Mouse (Mus musculus) lung, adult 2 months (tissue): Measurements from ENCODE around the gene Clcn3. TPM values are rescaled to one million over a fixed set of nuclear protein-coding genes. Genes with fewer than 3 reads are reported as not detected.

Source experiments
- DNase-seq: peaks from one replicate; pipeline ENCODE4 v3.0.0; 2022
- H3K4me1 ChIP-seq: fragments of 200-500 bp; 2 replicates; pipeline ENCODE4 v1.6.1; 2011; ENCODE audit warnings: low read length; ENCODE audit not compliant: control insufficient read depth, insufficient read depth
- H3K4me3 ChIP-seq: fragments of 200-500 bp; replicated peaks from 2 replicates; pipeline ENCODE3; 2011; ENCODE audit warnings: low read depth, mild to moderate bottlenecking, control low read depth, low read length; ENCODE audit errors: extremely low read depth
- CTCF ChIP-seq: fragments of 200-500 bp; IDR thresholded peaks from 2 replicates; pipeline ENCODE4 v1.5.1; 2011; ENCODE audit warnings: mild to moderate bottlenecking, low read length, control low read depth; ENCODE audit not compliant: insufficient read depth
- POLR2A ChIP-seq: fragments of 200-500 bp; IDR thresholded peaks from 2 replicates; pipeline ENCODE4 v1.6.1; 2011; ENCODE audit warnings: low read depth, mild to moderate bottlenecking, control low read depth, low read length, borderline replicate concordance; ENCODE audit errors: extremely low read depth
- WGBS: fragments of 180-500 bp; shearing (Covaris S2); methylation state at CpG from one replicate; pipeline ENCODE4 v1.1.7; 2018; 5-methylcytosine and 5-hydroxymethylcytosine counted together
- polyA plus RNA-seq: library from polyadenylated mRNA; depleted of rRNA; stranded (reverse); fragments of >200 nt; gene quantifications from 2 replicates; pipeline ENCODE4 v1.2.3, GENCODE M21; 2012

Clcn3 gene
- polyA plus RNA-seq, 1 experiment, result 13.7 TPM

DNA sequence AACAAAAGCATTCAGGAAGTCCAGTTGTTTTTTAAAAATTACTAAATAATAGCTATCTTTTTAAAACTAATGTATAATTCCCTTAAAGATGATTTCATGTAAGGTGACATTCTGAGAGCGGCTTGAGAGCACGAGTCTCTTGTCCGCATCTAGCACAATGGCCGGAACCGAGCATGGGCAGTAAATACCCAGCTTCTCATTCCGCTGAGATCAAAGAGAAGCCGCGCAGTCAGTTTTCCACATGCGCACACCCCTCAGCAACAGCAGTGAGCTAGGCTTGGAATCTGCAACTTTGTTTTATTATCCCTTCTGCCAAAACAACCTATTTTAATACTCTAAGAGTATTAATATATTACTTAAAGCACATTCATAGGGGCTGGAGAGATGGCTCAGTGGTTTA lies 6.3 kb downstream of the Clcn3 start:
- TF ChIP-seq CTCF (no peak), POLR2A (no peak)
- 77% methylated on average over 9 of the region's 9 CpGs for WGBS

DNA sequence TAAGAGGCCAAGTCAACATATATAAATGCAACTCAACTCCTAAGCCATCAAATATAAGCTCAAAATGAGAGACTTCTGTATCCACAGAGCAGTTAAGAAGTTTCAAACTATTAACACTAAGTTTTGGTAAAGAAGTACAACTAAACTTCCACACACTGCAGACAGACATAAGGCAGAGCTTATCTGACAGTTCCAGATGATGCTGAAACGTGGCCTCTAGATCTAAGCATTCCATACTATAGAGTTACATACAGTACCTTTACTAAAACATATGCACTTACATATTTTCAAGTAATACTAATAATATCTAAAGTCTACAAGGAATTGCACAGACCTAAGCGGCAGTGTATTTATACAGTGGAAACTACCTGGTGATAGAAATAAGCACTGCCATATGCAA lies 8.3 kb downstream of the Clcn3 start:
- DNase-seq, result no peak
- no peak for TF ChIP-seq POLR2A
- TF ChIP-seq CTCF, result no peak
- no peak overlapping the region for H3K4me3 ChIP-seq
- WGBS, result 86% methylated on average over 2 of the region's 2 CpGs
- peaks cover 4% of the 10 kb centered on the region for H3K4me1 ChIP-seq

More for the DNA sequence above, 6.3 kb downstream of the Clcn3 start:
- peaks cover 4% of the 10 kb centered on the region for H3K4me1 ChIP-seq
- no peak overlapping the region for H3K4me3 ChIP-seq
- DNase-seq, result no peak

DNA sequence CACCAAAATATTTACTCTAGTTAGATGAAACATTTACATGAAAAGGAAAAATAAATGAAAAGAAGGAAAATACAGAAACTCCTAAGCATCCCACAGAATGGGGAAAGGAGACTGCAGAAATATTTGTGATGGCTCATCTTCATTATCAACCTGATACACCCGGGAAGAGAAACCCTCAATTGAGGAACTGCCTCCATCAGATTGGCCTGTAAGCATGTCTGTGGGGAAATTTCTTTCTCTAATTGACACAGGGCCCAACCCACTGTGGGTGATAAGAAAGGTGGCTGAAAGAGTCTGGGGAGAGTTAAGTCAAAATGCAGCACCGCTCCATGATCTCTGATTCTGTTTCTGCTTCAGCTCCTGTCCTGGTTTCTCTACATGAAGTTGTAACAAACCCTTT lies 9.7 kb downstream of the Clcn3 start:
- DNase-seq, result no peak
- TF ChIP-seq POLR2A (no peak), CTCF (no peak)
- 72% methylated on average over 2 of the region's 2 CpGs for WGBS
- Histone ChIP-seq H3K4me3 (no peak overlapping the region), H3K4me1 (peaks cover 3% of the 10 kb centered on the region; the same call in 1 of the 2 replicates)

DNA sequence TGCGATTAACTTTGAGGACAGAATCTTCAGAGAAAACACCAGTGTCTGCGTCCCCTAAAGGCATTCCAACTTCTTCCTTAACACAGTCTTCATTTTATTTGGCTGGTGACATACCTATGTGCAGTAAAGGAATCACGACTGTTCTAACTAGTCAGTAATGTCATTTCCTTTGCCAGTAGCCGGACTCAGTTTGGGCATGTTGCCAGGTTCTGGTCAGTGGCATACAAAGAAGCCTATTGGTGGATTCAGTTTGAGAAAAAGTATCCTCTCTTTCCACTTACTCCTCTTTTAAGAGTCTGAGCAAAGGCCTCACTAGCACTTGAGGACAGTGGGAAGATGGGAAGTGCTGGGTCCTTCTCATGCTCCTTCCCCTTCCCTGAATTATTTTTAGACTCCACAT lies 11.3 kb downstream of the Clcn3 start:
- 51% methylated on average over 4 of the region's 4 CpGs for whole genome bisulfite sequencing
- TF ChIP-seq POLR2A (no peak), CTCF (no peak)
- DNase-seq, result no peak
- Histone ChIP-seq H3K4me3 (no peak overlapping the region), H3K4me1 (peaks cover 3% of the 10 kb centered on the region; the same call in 1 of the 2 replicates)

DNA sequence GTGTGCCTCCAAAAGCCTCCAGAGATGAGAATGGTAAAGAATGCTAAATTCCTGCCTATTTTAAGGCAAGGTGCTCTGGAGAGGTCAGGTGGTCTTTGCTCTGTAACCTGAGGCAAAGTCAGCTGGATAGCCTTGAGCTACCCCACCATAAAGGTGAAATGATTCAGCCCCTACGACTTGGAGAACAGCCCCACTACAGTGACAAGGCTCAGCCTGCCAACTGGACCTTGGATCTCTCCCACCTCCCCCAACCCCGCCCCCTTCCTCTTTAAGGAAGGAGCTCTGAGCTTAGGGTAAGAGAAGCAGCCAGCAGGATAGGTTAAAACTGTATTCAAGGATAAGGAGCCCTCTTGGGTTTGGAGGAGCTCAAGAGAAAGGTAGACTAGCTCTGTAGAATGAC lies 14.0 kb downstream of the Clcn3 start:
- no peak for DNase-seq
- no peak for TF ChIP-seq POLR2A
- 47% methylated on average over 2 of the region's 2 CpGs for WGBS
- H3K4me1 ChIP-seq, result peaks cover 3% of the 10 kb centered on the region; the same call in 1 of the 2 replicates
- H3K4me3 ChIP-seq, result no peak overlapping the region

DNA sequence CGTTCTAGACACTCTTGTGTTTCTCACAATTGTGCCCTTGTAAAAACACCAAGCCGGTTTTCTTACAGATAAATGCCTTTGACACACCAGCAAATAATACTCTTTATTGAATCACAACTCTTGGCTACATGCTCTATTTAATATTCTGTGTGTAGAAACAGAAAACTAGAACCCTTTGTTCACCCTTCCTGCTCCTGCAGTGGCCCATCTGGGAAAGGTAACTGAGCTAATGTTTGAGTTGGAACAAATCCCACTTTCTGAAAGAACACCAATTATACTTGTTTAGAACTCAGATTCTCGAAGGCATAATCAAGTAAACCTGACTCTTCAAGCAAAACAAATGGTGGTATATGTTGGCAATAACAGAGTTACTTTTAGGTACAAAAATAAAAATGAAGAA lies 17.4 kb downstream of the Clcn3 start:
- H3K4me1 ChIP-seq, result peaks cover 3% of the 10 kb centered on the region; the same call in 1 of the 2 replicates
- TF ChIP-seq CTCF (no peak), POLR2A (no peak)
- WGBS, result 45% methylated on average over 3 of the region's 3 CpGs

DNA sequence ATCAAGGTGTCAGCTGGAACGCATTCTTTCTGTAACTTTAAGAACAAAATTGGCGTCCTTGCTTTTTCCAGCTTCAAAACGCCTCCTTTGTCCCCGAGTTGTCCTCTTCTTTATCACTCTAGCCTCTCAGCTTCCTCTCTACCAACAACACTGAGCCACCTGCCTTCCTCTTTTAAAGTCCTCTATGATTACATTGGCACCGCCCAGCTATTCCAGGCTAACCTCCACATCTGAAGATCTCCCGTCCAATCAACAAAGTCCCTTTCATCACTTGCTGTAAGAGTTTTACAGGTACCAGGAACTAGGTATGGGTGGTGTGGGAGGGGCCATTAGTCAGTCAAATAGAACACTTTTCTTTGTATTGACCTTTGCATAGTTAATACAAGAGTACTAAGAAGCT lies 17.8 kb downstream of the Clcn3 start:
- no peak overlapping the region for H3K4me3 ChIP-seq
- H3K4me1 ChIP-seq, result peaks cover 3% of the 10 kb centered on the region; the same call in 1 of the 2 replicates
- TF ChIP-seq POLR2A, result no peak
- no peak for TF ChIP-seq CTCF
- WGBS, result 37% methylated on average over 6 of the region's 6 CpGs
- no peak for DNase-seq

More for the DNA sequence above, 17.4 kb downstream of the Clcn3 start:
- no peak overlapping the region for H3K4me3 ChIP-seq
- no peak for DNase-seq

DNA sequence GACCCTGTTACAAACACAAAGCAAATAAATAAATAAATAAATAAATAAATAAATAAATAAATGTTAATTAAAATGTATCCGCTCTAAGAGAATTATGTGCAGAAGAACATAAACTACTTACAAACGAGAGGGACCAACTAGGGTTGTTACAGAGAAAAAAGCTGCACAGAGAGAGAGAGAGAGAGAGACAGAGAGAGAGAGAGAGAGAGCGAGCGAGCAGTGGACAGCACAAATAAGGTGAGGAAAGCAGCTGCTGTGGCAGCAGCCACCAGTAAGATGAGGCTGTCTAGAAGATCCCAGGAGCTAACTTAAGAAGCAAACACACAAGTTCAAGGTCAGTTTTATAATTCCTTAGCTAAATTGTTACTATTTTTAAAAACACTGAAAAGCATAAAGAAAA lies 18.6 kb downstream of the Clcn3 start:
- TF ChIP-seq POLR2A (no peak), CTCF (no peak)
- 89% methylated on average over 4 of the region's 4 CpGs for WGBS
- Histone ChIP-seq H3K4me1 (peaks cover 3% of the 10 kb centered on the region; the same call in 1 of the 2 replicates), H3K4me3 (no peak overlapping the region)
- no peak for DNase-seq

DNA sequence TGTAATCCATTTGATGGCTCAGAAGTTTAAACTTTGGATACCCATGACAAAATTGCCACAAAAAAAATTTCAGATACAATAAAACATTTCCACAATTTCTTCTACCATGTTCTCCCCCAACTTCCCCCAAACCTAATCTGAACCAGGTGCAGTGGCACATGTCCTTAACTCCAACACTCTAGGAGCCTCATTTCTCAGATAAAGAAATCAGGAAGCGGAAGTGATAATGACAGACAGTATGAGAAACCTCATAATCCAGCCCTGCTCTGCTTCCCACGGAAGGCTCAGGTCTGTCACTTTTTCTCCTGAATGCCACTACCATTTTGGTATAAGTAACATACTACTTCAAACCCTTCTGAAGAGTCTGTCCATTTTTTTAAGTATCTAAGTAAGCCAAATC lies 19.2 kb downstream of the Clcn3 start:
- 71% methylated on average over 2 of the region's 2 CpGs for WGBS
- Histone ChIP-seq H3K4me1 (peaks cover under 1% of the 10 kb centered on the region; the same call in 1 of the 2 replicates), H3K4me3 (no peak overlapping the region)
- no peak for DNase-seq
- no peak for TF ChIP-seq POLR2A
- TF ChIP-seq CTCF, result no peak

DNA sequence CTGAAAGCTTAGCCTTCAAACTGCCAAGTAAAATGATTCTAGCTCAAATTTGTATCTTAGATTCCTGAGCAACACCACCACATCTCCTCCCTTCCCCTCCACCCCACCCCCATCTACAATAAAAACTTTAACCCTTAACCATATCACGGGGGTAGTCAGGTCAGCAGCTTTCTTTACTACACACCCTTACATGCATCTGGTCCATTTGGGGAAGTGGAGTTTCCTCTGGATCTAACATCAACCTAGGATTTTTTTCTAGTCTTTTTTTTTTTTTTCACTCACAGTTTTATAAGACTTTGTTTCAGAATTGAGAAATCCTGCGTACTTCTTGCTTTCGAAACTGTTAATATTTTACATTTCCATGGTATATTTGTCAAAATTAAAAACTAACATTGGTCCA lies 20.3 kb downstream of the Clcn3 start:
- no peaks in the 10 kb centered on the region for H3K4me1 ChIP-seq
- TF ChIP-seq CTCF, result no peak
- TF ChIP-seq POLR2A, result no peak
- 76% methylated on average over 3 of the region's 3 CpGs for WGBS
- no peak for DNase-seq
- H3K4me3 ChIP-seq, result no peak overlapping the region

DNA sequence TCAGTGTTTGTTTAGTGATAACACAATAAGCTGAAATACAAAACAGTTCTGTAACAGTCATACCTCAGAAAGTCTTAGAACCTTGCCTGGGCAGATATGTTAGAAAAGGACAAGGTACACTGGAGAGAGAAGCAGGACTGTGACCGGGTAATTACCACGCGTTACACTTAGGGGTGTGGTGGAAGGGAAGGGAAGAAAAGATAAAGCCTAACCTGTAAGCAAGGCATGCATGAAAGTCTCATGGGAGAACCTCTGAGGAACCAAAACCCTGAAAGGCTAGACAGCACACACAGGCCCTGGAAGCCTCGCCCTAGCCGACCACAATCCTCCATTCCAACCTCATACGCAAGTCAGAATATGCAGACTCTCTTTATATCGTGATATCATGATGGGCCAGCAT lies 26.3 kb downstream of the Clcn3 start:
- Histone ChIP-seq H3K4me3 (no peak overlapping the region), H3K4me1 (no peaks in the 10 kb centered on the region; the same call in 1 of the 2 replicates)
- no peak for DNase-seq
- WGBS, result 81% methylated on average over 7 of the region's 7 CpGs
- TF ChIP-seq CTCF (no peak), POLR2A (no peak)
